Mouse (Mus musculus) hematopoietic stem cell, adult 5-6 weeks (primary cell): Measurements from ENCODE around the gene Tmed11. TPM values are rescaled to one million over a fixed set of nuclear protein-coding genes. Genes with fewer than 3 reads are reported as not detected.

Experiments used
- total RNA-seq: library from RNA; stranded (forward); fragments of 172-1452, 232-1000 nt; gene quantifications from 2 replicates; pipeline ENCODE4 v1.2.3, GENCODE M21; 2017

Tmed11 gene
- total RNA-seq, 1 experiment from 2014 or later = not detected

Other genes starting within 250 kb of the Tmed11 start
- gene Cplx1, start 245.3 kb downstream of the Tmed11 start, total RNA-seq = not detected in 2 replicates
- gene Gak, start 165.6 kb downstream of the Tmed11 start, total RNA-seq = 91.3 and 96.3 TPM in 2 replicates
- 16.2 and 23.0 TPM in 2 replicates for gene Tmem175, start 165.6 kb downstream of the Tmed11 start, total RNA-seq
- 8.6 and 10.9 TPM in 2 replicates for gene Idua, start 135.0 kb downstream of the Tmed11 start, total RNA-seq
- gene Dgkq, start 125.7 kb downstream of the Tmed11 start, total RNA-seq = 4.7 and 23.1 TPM in 2 replicates
- gene Slc26a1, start 119.8 kb downstream of the Tmed11 start, total RNA-seq = 1.1 and 1.8 TPM in 2 replicates
- 3.5 and 5.0 TPM in 2 replicates for gene Fgfrl1, start 103.0 kb downstream of the Tmed11 start, total RNA-seq
- gene Rnf212, start 20.4 kb downstream of the Tmed11 start, total RNA-seq = not detected in 2 replicates
- gene Vmn2r8, start 13.5 kb upstream of the Tmed11 start, total RNA-seq = not detected in 2 replicates
- not detected in 2 replicates for gene Vmn2r9, start 57.2 kb upstream of the Tmed11 start, total RNA-seq
- gene Vmn2r10, start 211.2 kb upstream of the Tmed11 start, total RNA-seq = not detected in 2 replicates